Mouse (Mus musculus): ENCODE measurements around the gene Zcchc2.

DNA sequence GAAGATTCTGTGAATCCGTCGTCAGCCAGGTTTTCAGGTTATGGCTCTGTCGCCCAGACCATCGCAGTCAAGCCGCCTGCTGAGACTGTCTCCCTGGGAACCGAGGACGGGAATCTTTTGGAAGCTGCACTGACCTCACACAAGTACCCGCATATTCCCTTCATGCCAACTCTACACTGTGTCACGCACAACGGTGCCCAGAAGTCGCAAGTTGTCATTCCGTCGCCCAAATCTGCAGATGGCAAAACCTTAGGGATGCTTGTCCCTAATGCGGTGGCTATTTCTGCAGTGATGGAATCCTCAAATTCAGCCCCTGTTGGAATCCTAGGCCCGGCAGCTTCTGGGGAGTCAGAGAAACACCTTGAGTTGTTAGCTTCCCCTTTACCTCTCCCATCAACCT is 39.6 kb downstream of the Zcchc2 start:
- TF ChIP-seq POLR2A (IDR thresholded peaks at IDR 0.05; ENCODE audit: borderline replicate concordance, control insufficient read depth, low read depth, low read length) (no peak), CTCF (IDR thresholded peaks at IDR 0.05; ENCODE audit: control insufficient read depth, insufficient read depth, low read length) (no peak)
